Mouse (Mus musculus) megakaryocyte-erythroid progenitor cell, adult 5-6 weeks (primary cell): Measurements from ENCODE around the gene Rad51b. TPM values are rescaled to one million over a fixed set of nuclear protein-coding genes. Genes with fewer than 3 reads are reported as not detected.

ENCODE experiments used
- ATAC-seq: replicated peaks from 2 replicates; pipeline ENCODE4 v1.8.0; 2016; ENCODE audit warnings: mild to moderate bottlenecking, inconsistent platforms; ENCODE audit not compliant: severe bottlenecking, poor library complexity, low FRiP score, low TSS enrichment
- total RNA-seq, 2 experiments: library from RNA; stranded (forward) in 1 of 2; stranded (reverse) in 1 of 2; fragments of 200-1000, 215-1000 nt in 1 of 2; fragments of >200 nt in 1 of 2; fragmentation: Nextera tagmentation in 1 of 2; gene quantifications; 2 replicates each; pipeline ENCODE4 v1.2.3; 2014 to 2017

The Rad51b gene
- total RNA-seq, 2 experiments from 2014 or later: 10.0 to 20.9 TPM

DNA sequence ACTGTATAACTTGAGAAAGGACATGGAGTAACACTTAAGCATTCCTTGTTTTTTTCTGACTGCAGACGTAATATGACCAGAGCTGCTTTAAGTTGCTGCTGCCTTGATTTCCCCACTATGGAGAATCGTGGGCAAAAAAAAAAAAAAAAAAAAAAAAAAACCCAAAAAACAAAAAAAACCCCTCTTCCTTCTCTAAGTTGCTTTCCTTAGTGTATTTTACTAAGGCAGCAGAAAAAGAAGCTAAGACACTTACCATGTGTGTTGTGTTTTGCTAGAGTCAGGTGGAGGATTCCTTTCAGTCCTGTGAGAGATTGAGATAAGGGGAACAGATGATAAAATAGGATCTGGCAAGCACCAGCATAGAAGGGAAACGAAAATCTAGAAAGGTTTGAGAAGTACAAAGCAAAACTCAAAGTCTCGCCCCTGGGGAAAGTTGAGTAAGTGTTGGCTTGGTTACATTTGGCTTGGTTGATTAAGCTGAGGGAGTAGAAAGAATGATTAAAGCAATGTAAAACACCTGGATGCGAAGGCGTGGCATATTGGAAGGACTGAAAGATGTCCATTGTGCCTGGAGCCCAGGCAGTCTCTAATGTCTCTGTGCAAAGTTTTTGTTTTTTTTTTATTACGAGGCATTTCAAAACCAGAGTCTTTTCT is 72.6 kb downstream of the Rad51b start:
- ATAC-seq: no peak; the same call in 1 of the 2 replicates

GRCm38 (mm10) chr12:79372697-79373096 is 75.6 kb downstream of the Rad51b start:
- no peak for ATAC-seq

DNA sequence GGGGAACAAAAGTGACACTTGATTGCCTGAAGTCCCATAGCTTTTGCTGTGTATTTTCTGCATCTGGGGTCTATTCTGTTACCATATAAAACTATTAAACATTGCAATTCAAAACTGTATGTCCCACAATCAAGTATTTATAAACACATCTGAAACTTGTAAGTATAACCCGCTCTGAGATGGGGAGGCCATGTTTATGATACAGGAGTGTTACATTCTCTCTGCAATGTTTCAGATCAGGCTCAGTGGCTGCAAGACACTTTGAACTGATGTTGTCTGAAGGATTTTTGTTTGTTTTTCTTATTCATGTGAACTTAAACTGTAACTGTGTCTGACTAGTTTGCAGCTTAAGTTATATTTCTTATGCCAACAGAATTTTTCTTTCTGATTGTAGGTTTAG is 80.3 kb downstream of the Rad51b start:
- ATAC-seq: no peak

DNA sequence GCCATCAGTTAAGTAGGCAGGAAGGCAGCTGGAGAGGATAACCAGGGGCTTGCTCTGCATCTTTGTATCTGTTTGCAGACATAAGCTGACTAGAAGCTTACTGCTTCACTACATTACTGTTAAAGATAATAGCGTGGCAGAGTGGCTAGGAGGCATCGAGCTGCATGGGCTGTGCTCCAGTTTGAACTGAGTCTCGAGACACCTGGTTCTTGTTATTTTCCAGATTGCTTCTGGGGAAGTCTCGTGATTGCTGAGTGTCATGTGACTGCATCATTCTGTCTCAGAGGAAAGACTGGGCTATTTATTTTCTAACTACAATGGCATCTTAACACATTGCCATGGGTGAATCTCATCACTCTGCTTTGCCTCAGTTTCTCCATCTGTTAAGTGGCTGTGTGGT is 80.8 kb downstream of the Rad51b start:
- ATAC-seq: no peak

DNA sequence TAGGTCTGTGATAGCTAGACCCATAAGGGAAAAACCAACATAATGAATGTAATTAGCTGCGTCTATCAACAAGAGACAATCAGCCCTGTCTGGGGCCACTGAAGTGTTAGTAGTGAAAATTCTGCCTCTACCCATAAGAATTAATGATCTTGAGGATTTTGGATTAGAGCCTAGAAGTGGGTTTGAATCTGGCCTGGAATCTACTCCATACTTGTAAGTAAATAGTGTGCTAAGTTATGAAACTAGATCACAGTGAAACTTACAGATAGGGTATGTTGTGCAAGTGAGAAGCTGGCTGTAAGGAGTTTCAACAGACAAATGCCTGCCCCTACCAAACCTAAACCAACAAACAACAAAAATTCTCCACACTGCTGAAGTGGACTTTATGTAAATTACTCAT is 83.1 kb downstream of the Rad51b start:
- no peak for ATAC-seq

GRCm38 (mm10) chr12:79381489-79381888 is 84.4 kb downstream of the Rad51b start:
- no peak for ATAC-seq

DNA sequence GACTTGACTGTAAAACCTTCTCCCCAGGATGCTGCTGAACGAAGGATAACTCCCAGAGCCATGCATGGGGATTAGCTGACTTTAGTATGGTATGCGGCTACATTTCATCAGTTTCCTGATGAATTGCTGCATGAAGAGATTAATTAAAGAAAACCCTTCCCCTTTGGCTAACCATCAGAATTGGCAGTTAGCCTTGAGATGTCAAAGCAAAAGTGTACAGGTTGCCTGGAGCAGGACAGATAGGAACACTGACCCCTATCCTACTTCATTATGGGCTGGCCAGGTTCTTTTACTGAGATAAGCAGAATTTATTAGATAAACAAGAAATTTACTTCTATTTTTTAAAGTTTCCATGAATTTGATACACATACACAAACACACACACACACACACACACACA is 85.3 kb downstream of the Rad51b start:
- ATAC-seq: peak; percentile 79

GRCm38 (mm10) chr12:79383583-79383982 is 86.5 kb downstream of the Rad51b start:
- 0 out of 2 replicates have a peak, but pooled peaks have one; percentile 51 for ATAC-seq

DNA sequence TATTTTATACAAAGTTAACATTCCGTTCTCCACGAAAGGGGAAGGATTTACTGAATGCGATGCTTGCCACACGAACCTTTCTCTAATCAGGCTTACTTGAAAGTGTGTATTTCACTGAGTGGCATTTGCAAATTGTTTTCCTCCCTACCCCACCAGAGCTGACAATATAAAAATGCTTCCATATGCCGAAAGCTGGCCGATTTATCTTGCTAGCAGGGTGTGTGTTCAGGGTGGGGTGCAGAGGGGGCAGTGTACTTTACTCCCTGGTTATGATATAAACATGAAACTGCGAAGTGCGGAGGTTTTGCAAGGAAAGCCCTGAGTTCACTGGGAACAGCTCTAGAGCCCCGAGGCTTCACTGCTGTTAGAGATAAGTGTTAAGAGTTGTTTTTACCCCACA is 87.7 kb downstream of the Rad51b start:
- ATAC-seq: 0 out of 2 replicates have a peak, but pooled peaks have one; percentile 51

DNA sequence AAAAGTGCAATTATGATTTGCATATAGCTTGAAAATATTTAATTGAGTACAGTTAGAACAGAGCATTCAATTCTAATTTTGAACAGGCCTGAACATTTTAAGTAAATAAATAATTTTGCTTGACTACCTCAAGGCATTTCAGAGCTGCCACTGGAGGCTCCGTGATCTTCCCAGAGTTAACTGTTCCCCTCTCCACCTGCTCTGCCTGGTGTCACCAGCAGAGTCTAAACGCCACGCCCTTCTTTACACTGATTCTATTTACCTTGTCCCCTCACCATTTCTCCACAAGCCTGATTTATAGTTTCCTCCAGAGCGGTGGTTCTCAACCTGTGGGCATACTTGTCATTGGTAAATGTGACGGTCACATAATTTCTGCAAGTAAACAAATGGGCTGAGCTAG is 88.1 kb downstream of the Rad51b start:
- no peak for ATAC-seq

GRCm38 (mm10) chr12:79387886-79388285 is 90.8 kb downstream of the Rad51b start:
- ATAC-seq: no peak

- ATAC-seq: no peak
Measured at GRCm38 (mm10) chr12:79389251-79389650, 92.2 kb downstream of the Rad51b start.

- ATAC-seq: no peak
Measured at GRCm38 (mm10) chr12:79389971-79390370, 92.9 kb downstream of the Rad51b start.

- ATAC-seq: no peak
Measured at GRCm38 (mm10) chr12:79393636-79394035, 96.6 kb downstream of the Rad51b start.

DNA sequence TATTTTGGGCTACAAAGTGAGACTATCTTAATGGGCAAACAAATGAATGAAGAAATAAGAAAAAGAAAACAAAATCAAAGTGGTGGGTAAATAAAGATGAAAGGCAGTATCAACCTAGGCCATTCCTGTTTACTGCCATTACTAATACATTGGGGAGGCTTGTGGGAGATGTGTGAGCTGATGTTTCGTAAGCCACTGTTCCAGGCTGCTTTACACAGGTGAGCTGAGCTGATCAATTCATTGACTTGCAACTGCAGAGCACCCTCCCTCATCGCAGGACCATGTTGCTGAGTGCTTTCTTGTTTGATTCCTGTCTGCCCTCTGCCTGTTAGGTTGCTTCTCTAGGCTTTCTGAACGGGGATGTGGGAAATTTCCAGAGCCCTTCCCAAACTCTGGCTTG is 106.9 kb downstream of the Rad51b start:
- ATAC-seq: no peak

- no peak for ATAC-seq
Measured at GRCm38 (mm10) chr12:79404494-79404893, 107.4 kb downstream of the Rad51b start.

DNA sequence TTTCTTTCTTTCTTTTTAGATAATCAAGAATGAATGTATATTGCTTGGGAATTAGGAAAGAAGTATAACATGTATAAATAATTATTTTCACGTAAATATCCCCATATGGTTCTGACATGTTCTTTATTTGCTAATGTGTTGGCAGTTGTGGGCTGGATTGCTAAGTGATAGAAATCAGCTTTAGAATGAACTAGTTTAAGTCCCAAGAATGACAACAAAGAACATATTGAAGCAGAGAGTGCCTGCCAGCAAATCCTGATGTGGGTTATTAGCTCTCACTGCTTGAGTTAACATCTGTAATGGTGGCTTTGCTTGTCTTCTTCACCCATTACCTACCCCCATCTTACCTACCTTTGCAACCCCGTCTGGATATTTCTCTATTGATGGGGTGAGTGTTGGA is 111.6 kb downstream of the Rad51b start:
- no peak for ATAC-seq

DNA sequence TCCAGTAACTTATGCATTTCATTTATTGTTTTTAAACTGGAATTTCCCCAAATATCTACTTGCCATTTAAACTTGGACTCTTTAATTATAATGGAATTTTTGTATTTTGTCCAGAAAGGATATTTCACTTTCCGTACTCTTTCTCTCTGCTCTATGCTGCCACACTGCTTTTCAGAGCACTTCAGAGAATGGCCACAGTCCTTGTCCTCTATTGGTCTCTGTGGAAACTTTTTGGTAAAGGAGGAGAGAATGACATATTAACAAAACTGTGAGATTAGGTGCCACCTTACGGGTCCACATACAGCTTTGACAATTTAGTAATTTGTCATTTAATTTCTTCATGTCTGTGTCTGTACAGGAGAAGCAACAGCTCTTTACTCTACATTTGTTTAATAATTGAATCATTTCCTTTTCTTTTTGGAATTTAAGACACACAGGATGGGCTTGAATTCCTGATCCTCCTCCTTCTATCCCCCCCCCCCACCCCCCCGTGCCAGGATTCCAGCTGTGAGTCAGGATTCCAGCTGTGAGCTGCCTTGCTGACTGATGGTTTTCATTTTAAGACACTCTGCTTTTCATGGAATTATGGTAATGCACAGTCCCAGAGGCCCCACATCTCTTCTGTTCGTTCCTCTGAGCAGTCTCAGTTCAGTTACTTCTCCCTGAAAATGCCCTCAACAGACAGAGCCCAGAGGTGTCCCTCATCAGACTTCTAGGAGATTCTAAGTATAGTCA is 112.2 kb downstream of the Rad51b start:
- ATAC-seq: no peak

GRCm38 (mm10) chr12:79412894-79413507 is 115.9 kb downstream of the Rad51b start:
- no peak for ATAC-seq

- no peak for ATAC-seq
Measured at GRCm38 (mm10) chr12:79417360-79417759, 120.3 kb downstream of the Rad51b start.

GRCm38 (mm10) chr12:79420605-79421004 is 123.5 kb downstream of the Rad51b start:
- no peak for ATAC-seq
